In genomic region chr9:46228491-46228890, GRCm38 (mm10) we compare ENCODE assay signal across 15 mouse cellular contexts. TPM values are rescaled to one million over a fixed set of nuclear protein-coding genes. Genes with fewer than 3 reads are reported as not detected.
A peak's percentile ranks its signal among the peaks of the same experiment; 100 is the strongest.
DNase-seq lines count a peak whose midpoint lies in the region; ATAC-seq and TF ChIP-seq lines count a peak whose summit lies in the region.
"Had no signal": no experiment of that assay in that cellular context is flagged by ENCODE, and none has a peak within 500 bp of the region (broad histone marks: within the 10 kb centered on the region; RNA-seq: fewer than 3 reads in every experiment).

Gene Apoa1, plus strand, starts transcription at chr9:46228580.

- no peak for TF ChIP-seq CTCF in stomach, postnatal 0 days (IDR thresholded peaks at IDR 0.05; ENCODE audit: low read depth)

- no peak within 1 kb of the TSS for H3K4me3 ChIP-seq in kidney, embryonic 16.5 days (ENCODE audit: low read length)
- H3K4me3 ChIP-seq in liver, embryonic 11.5 days (ENCODE audit: low read depth, low read length) = peak within 1 kb of the TSS; percentile 60
- H3K4me3 ChIP-seq in stomach, postnatal 0 days (ENCODE audit: low read depth, low read length) = no peak within 1 kb of the TSS

- no peaks in the 10 kb centered on the region for H3K36me3 ChIP-seq in kidney, embryonic 16.5 days (ENCODE audit: insufficient read depth, low read length)
- H3K36me3 ChIP-seq in liver, embryonic 11.5 days (ENCODE audit: control insufficient read depth, insufficient read depth, low read length) = no peaks in the 10 kb centered on the region
- H3K36me3 ChIP-seq in stomach, postnatal 0 days (ENCODE audit: control insufficient read depth, insufficient read depth, low read length) = no peaks in the 10 kb centered on the region

- 50% methylated on average over 9 of the region's 9 CpGs for WGBS in kidney, embryonic 16.5 days
- WGBS in liver, embryonic 11.5 days = 58% methylated on average over 9 of the region's 9 CpGs
- 48% methylated on average over 9 of the region's 9 CpGs for WGBS in stomach, postnatal 0 days

- H3K27me3 ChIP-seq in kidney, embryonic 16.5 days (ENCODE audit: insufficient read depth, low read length) = no peaks in the 10 kb centered on the region
- no peaks in the 10 kb centered on the region; the same call in none of the 2 replicates for H3K27me3 ChIP-seq in liver, embryonic 11.5 days (replicated peaks; ENCODE audit: control insufficient read depth, insufficient read depth, low read length)
- H3K27me3 ChIP-seq in stomach, postnatal 0 days (ENCODE audit: control insufficient read depth, insufficient read depth, low read length) = no peaks in the 10 kb centered on the region

- no peak within 1 kb of the TSS for H3K9ac ChIP-seq in kidney, embryonic 16.5 days (replicated peaks; ENCODE audit: low read length)
- H3K9ac ChIP-seq in liver, embryonic 11.5 days (ENCODE audit: low read depth, low read length) = 0 out of 2 replicates have a peak within 1 kb of the TSS, but pooled peaks have one; percentile 1
- no peak within 1 kb of the TSS for H3K9ac ChIP-seq in stomach, postnatal 0 days (ENCODE audit: low read length)
- H3K9ac ChIP-seq: neural tube, embryonic 13.5 days had no signal

- TF ChIP-seq EP300 in stomach, postnatal 0 days (optimal IDR thresholded peaks at IDR 0.05) = no peak

- H3K27ac ChIP-seq in kidney, embryonic 16.5 days (ENCODE audit: low read length) = no peak within 1 kb of the TSS
- peak within 1 kb of the TSS; percentile 37 for H3K27ac ChIP-seq in liver, embryonic 11.5 days (ENCODE audit: low read depth, low read length)
- H3K27ac ChIP-seq in stomach, postnatal 0 days (replicated peaks) = no peak within 1 kb of the TSS
- H3K27ac ChIP-seq: heart, adult 2 months; hindbrain, embryonic 13.5 days; neural tube, embryonic 13.5 days had no signal

- no peak for ATAC-seq in kidney, embryonic 16.5 days (ENCODE audit: low FRiP score, low TSS enrichment)
- ATAC-seq in liver, embryonic 11.5 days (replicated peaks; ENCODE audit: low FRiP score) = peak; percentile 29
- ATAC-seq in stomach, postnatal 0 days (ENCODE audit: low FRiP score, low TSS enrichment) = no peak
- ATAC-seq: activated CD4-positive, CD25-positive, alpha-beta regulatory T cell, adult 4 months had no signal

- no peaks in the 10 kb centered on the region for H3K9me3 ChIP-seq in kidney, embryonic 16.5 days (ENCODE audit: low read length)
- no peaks in the 10 kb centered on the region for H3K9me3 ChIP-seq in liver, embryonic 11.5 days (ENCODE audit: control insufficient read depth, low read length)
- H3K9me3 ChIP-seq in stomach, postnatal 0 days (ENCODE audit: control insufficient read depth, low read length) = no peaks in the 10 kb centered on the region
- H3K9me3 ChIP-seq: hindbrain, embryonic 13.5 days; neural tube, embryonic 13.5 days had no signal

- no peak for DNase-seq in adrenal gland, postnatal 4 days (ENCODE audit: low spot score in 2 of 2)
- no peak for DNase-seq in adrenal gland, adult 8-10 months
- DNase-seq in kidney, adult 8-10 months = no peak
- no peak for DNase-seq in liver, embryonic 11.5 days (ENCODE audit: low spot score)
- DNase-seq in stomach, postnatal 0 days (ENCODE audit: low spot score) = no peak
- no peak for DNase-seq in frontal cortex, postnatal 10 days (ENCODE audit: low spot score in 2 of 2)
- no peak for DNase-seq in lung, postnatal 25 days (ENCODE audit: low spot score)
- DNase-seq: heart, adult 2 months; thymus, adult 2 months had no signal

- H3K4me1 ChIP-seq in kidney, embryonic 16.5 days (ENCODE audit: insufficient read depth, low read length) = peaks cover 9% of the 10 kb centered on the region
- peaks cover 11% of the 10 kb centered on the region for H3K4me1 ChIP-seq in liver, embryonic 11.5 days (replicated peaks; ENCODE audit: control insufficient read depth, insufficient read depth, low read length)
- H3K4me1 ChIP-seq in stomach, postnatal 0 days (replicated peaks; ENCODE audit: control insufficient read depth, insufficient read depth) = 0 out of 2 replicates have a peak, but pooled peaks cover 2% of the 10 kb centered on the region

- no peak within 1 kb of the TSS for H3K4me2 ChIP-seq in kidney, embryonic 16.5 days (replicated peaks; ENCODE audit: low read depth, low read length)
- peak within 1 kb of the TSS; percentile 86 for H3K4me2 ChIP-seq in liver, embryonic 11.5 days
- H3K4me2 ChIP-seq in stomach, postnatal 0 days (replicated peaks; ENCODE audit: low read depth) = no peak within 1 kb of the TSS

RNA-seq across cellular contexts. Expression of gene Apoa1, which starts in this region (rescaled TPM):
- 1,000 to 10,000 TPM in 1 of 2 experiments, 10 to 100 TPM in 1; 38.1 to 1,458 TPM for total RNA-seq in adrenal gland, postnatal 4 days (2021)
- total RNA-seq in adrenal gland, adult 8-10 months (2022) = 1 to 10 TPM in 3 of 4 experiments, not detected in 1; 1.2 to 3.5 (median 1.5) TPM
- 13.6 and 19.3 TPM in 2 replicates for polyA plus RNA-seq in kidney, embryonic 16.5 days (2015; fragmentation: Nextera tagmentation; extraction: Ambion mirVana)
- 1,257 and 1,278 TPM in 2 replicates for polyA plus RNA-seq in liver, embryonic 11.5 days (2014; fragmentation: Nextera tagmentation; extraction: Ambion mirVana)
- 318 and 335 TPM in 2 replicates for polyA plus RNA-seq in stomach, postnatal 0 days (2015; fragmentation: Nextera tagmentation; extraction: Ambion mirVana)
- total RNA-seq: common myeloid progenitor, adult 5-6 weeks; heart, adult 2 months; megakaryocyte progenitor cell, adult 5-6 weeks had no signal
- polyA plus RNA-seq: activated CD4-positive, CD25-positive, alpha-beta regulatory T cell, adult 4 months had no signal

Comparison
In these comparisons a context has a peak if more than half of its experiments do, and no peak if none do; other contexts are left out.
1. RNA of gene Apoa1 (total RNA-seq): 38.1 to 1,458 TPM in adrenal gland, postnatal 4 days; 1.2 to 3.5 TPM in adrenal gland, adult 8-10 months; every median in the first group is over 4 times any median in the second.
2. RNA of gene Apoa1 (polyA plus RNA-seq): 1,257 to 1,278 TPM in liver, embryonic 11.5 days and 318 to 335 TPM in stomach, postnatal 0 days; 13.6 to 19.3 TPM in kidney, embryonic 16.5 days; every median in the first group is over 10 times any median in the second.